Mouse (Mus musculus) bone marrow macrophage, adult 2 months (primary cell): ENCODE data around the gene Col1a2.

Source experiments
- CTCF ChIP-seq: IDR thresholded peaks from 2 replicates; pipeline ENCODE4 v1.5.1; 2012; ENCODE audit warnings: low read depth, mild to moderate bottlenecking, low read length, moderate library complexity
- POLR2A ChIP-seq: IDR thresholded peaks from 2 replicates; pipeline ENCODE4 v1.6.1; 2012; ENCODE audit warnings: mild to moderate bottlenecking, low read depth, low read length, borderline replicate concordance

GRCm38 (mm10) chr6:4562401-4562800, 57.8 kb downstream of the Col1a2 start:
- TF ChIP-seq POLR2A (no peak), CTCF (no peak)
